Mouse (Mus musculus) adrenal gland (tissue): ENCODE measurements around the gene Mns1.
"Not testable (repeated sequence)": the region's sequence is repeated elsewhere in the genome, so short reads cannot be mapped to it uniquely, and the experiment has no call there.

ENCODE experiments used
- intact Hi-C: fragments of 180-260 bp; cut with DNase I; formaldehyde crosslinking; loops from one replicate; pipeline ENCODE4 v1.15.1; 2025

The Mns1 gene

GRCm38 (mm10) chr9:72425300-72425850 lies 12.4 kb upstream of the Mns1 start:
- intact Hi-C loops, result no loop called here

GRCm38 (mm10) chr9:72427861-72428260 lies 9.9 kb upstream of the Mns1 start:
- intact Hi-C loops, result no loop called here

- intact Hi-C loops, result no loop called here
These were observed 2.9 kb upstream of the Mns1 start for GRCm38 (mm10) chr9:72434876-72435275.

DNA sequence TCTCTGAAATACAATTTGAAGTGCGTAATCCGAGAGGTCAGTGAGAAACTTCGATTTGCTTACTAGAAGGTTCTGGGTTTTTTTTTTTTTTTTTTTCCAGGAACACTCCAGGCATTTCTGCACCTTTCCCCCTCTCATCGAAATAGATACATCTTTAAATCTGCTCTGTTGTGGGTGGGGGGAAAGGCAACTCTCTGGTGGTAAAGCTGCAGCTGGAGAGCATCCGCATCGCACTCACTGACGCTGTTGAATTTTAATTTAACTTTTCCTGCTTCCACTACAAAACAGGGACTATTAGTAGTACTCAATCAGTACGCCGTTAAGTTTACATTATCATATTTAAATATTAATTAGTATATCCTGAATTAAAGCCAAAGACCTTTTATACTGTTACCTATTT lies 938 bp downstream of the Mns1 start:
- intact Hi-C loops, result no loop called here

DNA sequence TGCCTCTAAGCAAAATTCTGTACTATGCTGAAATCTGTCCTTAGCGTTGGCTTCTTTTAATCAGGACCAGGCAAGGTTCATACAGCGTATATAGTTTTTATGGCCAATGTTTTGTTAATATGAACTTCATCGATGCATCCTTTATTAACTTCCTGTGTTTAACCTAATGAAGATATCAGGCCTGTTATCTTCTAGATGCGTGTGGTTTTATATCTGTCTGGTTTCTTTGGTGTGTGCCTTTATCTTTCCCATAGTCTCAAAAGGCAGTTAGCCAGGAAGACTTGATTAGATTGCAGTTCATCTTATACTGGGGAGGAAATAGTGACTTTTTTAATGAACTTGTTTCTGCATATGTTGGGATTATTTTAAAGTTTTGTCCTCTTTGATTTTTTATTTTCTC lies 2.5 kb downstream of the Mns1 start:
- intact Hi-C loops, result no loop called here

- intact Hi-C loops, result no loop called here
These were observed 3.4 kb downstream of the Mns1 start for GRCm38 (mm10) chr9:72440948-72441926.

GRCm38 (mm10) chr9:72441927-72442715 lies 4.3 kb downstream of the Mns1 start:
- intact Hi-C loops, result no loop called here

DNA sequence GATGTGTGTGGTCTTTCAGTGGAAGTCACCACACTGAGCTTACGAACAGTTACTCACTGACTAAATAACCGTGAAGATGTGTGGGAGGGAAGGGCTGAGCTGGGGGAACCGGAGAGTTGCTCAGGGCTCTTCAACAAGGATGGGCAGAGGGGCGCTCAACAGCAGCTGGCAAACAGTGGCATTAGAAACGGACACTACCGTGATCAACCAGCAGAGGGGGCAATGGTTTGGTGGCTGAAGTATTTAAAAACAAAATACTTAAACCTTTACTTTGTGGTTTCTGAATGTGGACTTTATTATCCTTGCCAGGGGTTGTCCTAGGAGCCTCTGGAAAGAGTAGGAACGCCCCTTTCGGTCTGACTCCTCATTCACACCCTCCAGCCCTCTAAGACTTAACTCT lies 10.2 kb downstream of the Mns1 start:
- intact Hi-C loops, result no loop called here

DNA sequence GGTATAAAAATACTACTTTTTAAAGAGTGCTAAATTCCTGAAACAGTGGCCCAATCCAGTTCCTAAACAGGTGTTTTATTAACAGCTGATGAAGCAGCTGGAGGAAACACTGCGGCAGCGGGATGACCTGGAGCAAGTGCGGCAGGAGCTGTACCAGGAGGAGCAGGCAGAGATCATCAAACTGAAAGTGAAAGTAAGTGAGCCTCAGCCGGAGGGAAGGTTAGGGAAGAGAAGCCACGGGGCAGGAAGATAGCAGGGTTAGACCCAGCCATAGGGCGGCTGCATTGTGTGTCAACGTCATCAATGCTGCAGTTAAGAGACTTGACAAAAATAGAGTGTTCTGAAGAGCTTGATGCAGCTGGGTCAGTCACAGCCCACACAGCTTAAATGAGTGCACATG lies 11.6 kb downstream of the Mns1 start:
- intact Hi-C loops, result no loop called here

GRCm38 (mm10) chr9:72449841-72450240 lies 12.0 kb downstream of the Mns1 start:
- intact Hi-C loops, result no loop called here

GRCm38 (mm10) chr9:72450363-72450762 lies 12.6 kb downstream of the Mns1 start:
- intact Hi-C loops, result no loop called here

GRCm38 (mm10) chr9:72451111-72451510 lies 13.3 kb downstream of the Mns1 start:
- intact Hi-C loops, result no loop called here

DNA sequence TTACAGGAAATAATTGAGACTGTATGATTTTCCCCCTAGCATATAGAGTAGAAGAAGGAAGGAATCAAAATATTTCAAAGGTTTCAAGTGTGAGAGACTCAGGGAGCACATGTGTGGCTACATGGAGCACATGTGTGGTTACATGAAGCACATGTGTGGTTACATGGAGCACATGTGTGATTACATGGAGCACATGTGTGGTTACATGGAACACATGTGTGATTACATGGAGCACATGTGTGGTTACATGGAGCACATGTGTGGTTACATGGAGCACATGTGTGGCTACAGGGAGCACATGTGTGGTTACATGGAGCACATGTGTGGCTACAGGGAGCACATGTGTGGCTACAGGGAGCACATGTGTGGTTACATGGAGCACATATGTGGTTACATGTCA lies 16.5 kb downstream of the Mns1 start:
- intact Hi-C loops, result not testable (repeated sequence)

DNA sequence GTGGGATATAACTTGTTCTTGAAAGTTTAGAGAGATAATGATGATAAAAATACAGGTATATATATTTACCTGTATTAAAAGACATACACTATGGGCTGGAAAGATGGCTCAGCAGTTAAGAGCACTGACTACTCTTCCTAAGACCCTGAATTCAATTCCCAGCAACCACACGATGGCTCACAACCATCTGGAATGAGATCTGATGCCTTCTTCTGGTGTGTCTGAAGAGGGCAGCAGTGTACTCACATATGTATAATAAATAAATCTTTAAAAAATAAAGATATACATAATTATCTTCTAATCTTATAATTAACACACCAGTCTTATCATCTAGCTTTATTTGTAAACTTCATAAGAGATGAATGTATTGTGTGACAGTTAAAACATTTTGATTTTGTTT lies 18.6 kb downstream of the Mns1 start:
- intact Hi-C loops, result no loop called here

DNA sequence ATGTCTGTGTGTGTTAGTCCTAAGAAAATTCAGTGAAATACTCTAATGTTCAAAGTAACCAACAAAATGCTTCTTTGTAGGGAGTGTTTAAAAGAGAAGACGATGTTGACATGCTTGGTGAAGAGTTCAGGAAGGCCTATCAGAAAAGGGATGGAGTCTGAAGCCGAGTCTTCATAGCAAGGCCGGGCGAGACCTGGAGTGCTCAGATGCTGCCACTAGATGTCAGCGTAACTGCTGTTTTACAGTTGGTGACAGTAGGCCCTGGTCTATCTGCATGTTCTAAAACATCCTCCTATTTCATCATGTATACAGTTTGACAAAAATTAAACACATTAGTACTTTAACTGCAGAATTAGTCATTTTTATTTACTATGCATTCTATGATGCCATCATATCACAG lies 20.4 kb downstream of the Mns1 start:
- intact Hi-C loops, result no loop called here

DNA sequence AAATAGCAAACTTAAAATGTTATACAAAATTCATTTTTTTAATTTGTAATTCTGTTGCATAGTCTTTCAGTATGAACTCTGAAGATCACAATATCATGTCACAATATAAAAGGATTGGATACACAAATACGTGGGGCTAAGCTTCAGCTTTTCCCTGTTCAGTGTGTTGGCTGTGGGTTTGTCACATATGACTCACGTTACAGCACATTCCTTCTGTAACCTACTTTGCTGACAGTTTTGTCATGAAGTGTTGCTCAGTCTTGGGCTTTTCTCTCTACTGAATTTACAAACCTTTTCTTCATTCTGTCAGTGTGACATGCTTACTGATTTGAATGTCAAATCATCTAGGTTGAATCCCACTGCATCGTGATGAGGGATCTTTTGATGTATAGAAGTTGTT lies 21.9 kb downstream of the Mns1 start:
- intact Hi-C loops, result loop anchor here (10.0 kb wide), 1 partner anchor 145 kb away; no protein-coding TSS in a partner anchor

DNA sequence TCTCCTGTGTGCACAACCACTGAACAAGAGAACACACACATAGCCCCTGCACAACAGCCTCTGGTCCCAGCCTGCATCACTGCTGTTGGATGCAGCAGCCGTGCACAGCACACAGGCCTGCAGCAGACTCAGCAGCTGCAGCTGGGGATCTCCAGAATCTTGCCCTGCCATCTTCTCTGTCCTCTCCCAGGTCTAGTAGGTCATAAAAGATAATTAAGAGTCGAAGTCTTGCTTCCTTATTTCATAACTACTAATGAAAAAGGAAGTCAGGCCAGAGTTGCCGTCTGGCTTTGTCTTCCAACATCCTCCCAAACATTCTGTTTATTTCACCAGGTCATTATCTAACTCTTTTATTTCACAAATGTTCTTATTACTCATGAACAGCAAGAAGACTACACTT lies 23.0 kb downstream of the Mns1 start:
- intact Hi-C loops, result loop anchor here (10.0 kb wide), 1 partner anchor 144 kb away; no protein-coding TSS in a partner anchor

DNA sequence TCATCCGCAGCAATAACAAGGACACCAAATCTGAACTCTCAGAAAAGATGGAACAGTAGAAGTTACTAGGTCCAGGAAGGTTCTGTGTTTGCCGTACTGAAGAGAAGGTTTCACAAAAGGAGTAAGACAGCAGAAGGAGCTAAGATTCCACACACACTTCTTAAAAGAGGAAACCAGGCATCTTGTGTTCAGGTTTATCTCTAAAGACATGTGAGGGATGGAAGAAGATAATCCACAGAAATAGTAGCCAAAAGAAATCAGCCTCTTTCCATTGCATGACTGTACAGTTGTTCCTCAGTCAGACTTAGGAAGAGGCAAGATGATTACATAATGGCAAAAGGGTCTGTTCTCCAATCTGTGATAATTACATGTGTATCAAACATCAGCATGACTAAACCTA lies 24.6 kb downstream of the Mns1 start:
- intact Hi-C loops, result loop anchor here (10.0 kb wide), 1 partner anchor 142 kb away; no protein-coding TSS in a partner anchor

GRCm38 (mm10) chr9:72464806-72465205 lies 27.0 kb downstream of the Mns1 start:
- intact Hi-C loops, result loop anchor here (10.0 kb wide), 1 partner anchor 140 kb away; no protein-coding TSS in a partner anchor

DNA sequence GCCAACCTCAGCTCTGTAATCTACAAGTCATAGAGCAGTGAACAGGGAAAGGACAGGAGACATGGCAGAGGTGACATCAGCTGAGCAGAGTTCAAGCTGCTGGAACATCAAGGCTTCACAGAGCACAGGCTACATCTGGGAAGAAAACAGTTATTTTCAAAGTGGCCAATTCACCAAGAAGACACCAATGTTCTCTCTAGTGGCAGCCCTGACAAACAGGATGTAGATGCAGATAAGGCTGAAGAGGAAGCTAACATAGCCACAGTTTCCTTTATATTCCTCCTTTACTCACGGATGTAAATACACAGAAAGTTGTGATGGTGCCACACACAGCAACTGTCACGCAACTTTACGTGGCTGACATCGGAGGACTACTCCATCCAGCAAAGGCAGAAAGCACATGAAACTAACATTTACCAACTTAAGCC lies 28.0 kb downstream of the Mns1 start:
- intact Hi-C loops, result loop anchor here (10.0 kb wide), 1 partner anchor 139 kb away; no protein-coding TSS in a partner anchor
